Mouse (Mus musculus) cerebellum, adult 2 months (tissue): Measurements from ENCODE around the gene Olfr449.

Experiments used
- CTCF ChIP-seq: fragments of 200-500 bp; IDR thresholded peaks from 2 replicates; pipeline ENCODE4 v1.5.1; 2011; ENCODE audit warnings: low read depth, mild to moderate bottlenecking, control low read depth, low read length, moderate library complexity, borderline replicate concordance; ENCODE audit not compliant: insufficient read depth
- POLR2A ChIP-seq: fragments of 200-500 bp; IDR thresholded peaks from 2 replicates; pipeline ENCODE4 v1.6.1; 2011; ENCODE audit warnings: low read length, control low read depth, borderline replicate concordance; ENCODE audit not compliant: insufficient read depth

DNA sequence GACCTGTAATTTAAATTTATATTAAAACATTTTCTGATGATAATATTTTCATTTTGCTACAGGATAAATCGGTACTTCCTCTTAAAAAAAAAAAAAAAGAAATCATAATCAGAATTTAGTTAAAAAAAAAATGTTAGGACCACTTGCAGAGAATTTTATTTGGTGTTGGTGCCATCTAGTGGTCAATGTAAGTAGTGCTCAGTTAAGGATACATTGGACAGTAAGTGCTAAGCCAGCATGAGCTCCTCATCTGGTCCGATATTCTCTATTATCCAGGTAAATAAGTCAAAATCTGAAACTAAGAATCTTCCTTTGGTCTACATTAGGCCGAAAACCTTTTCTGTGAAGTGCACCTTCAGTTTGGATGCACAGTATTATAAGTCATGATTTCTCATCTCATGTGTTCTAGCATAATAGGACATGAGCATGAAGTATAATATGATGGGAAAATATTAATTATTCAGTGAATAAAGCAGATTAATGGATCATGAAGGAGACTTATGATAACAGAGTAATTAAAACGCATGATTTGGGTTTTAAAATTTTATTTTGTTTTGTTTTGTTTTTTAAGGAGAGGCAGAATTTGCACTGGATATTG is 26.1 kb downstream of the Olfr449 start:
- TF ChIP-seq POLR2A: no peak
- peak; percentile 22; the same call in 1 of the 2 replicates for TF ChIP-seq CTCF
